Mouse (Mus musculus) kidney, postnatal 0 days (tissue): ENCODE data around the gene Tgm2. TPM values are rescaled to one million over a fixed set of nuclear protein-coding genes. Genes with fewer than 3 reads are reported as not detected.

Experiments
- ATAC-seq: fragments of 200-750 bp; cut with Nextera tagmentation; replicated peaks from 2 replicates; pipeline ENCODE4 v1.8.0; 2017; ENCODE audit warnings: low read depth, moderate number of reproducible peaks, moderate TSS enrichment, moderate library complexity; ENCODE audit not compliant: low FRiP score
- DNase-seq: peaks from one replicate; pipeline ENCODE4 v3.0.0-alpha.2; 2016; ENCODE audit warnings: low spot score
- H3K27ac ChIP-seq: fragments of 300-500 bp; sonication (generic); 2 replicates; pipeline ENCODE4 v1.5.1; 2014; ENCODE audit warnings: mild to moderate bottlenecking
- H3K27me3 ChIP-seq: fragments of 300-500 bp; sonication (generic); 2 replicates; pipeline ENCODE4 v1.6.1; 2014; ENCODE audit warnings: low read length, mixed read lengths; ENCODE audit not compliant: insufficient read depth
- H3K36me3 ChIP-seq: fragments of 300-500 bp; sonication (generic); 2 replicates; pipeline ENCODE4 v1.6.1; 2014; ENCODE audit warnings: low read length, mixed read lengths; ENCODE audit not compliant: insufficient read depth
- H3K4me1 ChIP-seq: fragments of 300-500 bp; sonication (generic); replicated peaks from 2 replicates; pipeline ENCODE4 v1.6.1; 2014; ENCODE audit warnings: antibody characterized with exemption, low read length, mixed read lengths; ENCODE audit not compliant: insufficient read depth
- H3K4me2 ChIP-seq: fragments of 300-500 bp; sonication (generic); 2 replicates; pipeline ENCODE4 v1.6.1; 2014; ENCODE audit warnings: mild to moderate bottlenecking, low read length, moderate library complexity, mixed read lengths
- H3K4me3 ChIP-seq: fragments of 300-500 bp; sonication (generic); replicated peaks from 2 replicates; pipeline ENCODE4 v1.5.1; 2014; ENCODE audit warnings: low read depth, low read length
- H3K9ac ChIP-seq: fragments of 300-500 bp; sonication (generic); 2 replicates; pipeline ENCODE4 v1.6.1; 2014; ENCODE audit warnings: low read depth, low read length
- H3K9me3 ChIP-seq: fragments of 300-500 bp; sonication (generic); replicated peaks from 2 replicates; pipeline ENCODE4 v1.6.1; 2016; ENCODE audit warnings: low read length, inconsistent platforms, mixed read lengths
- CTCF ChIP-seq: IDR thresholded peaks from 2 replicates; pipeline ENCODE4 v1.5.1; 2016; ENCODE audit warnings: antibody characterized with exemption, low read depth, mild to moderate bottlenecking, moderate library complexity
- WGBS: fragments of 180-500 bp; shearing (Covaris S2); extraction: QIAGEN DNeasy Blood & Tissue Kit; methylation state at CpG from one replicate; pipeline ENCODE4 v1.1.7; 2014; 5-methylcytosine and 5-hydroxymethylcytosine counted together
- polyA plus RNA-seq: library from polyadenylated mRNA; unstranded; fragments of >200 nt; fragmentation: Nextera tagmentation; extraction: Ambion mirVana; gene quantifications from 2 replicates; pipeline ENCODE4 v1.2.1, GENCODE M21; 2015

The Tgm2 gene
- polyA plus RNA-seq, 1 experiment from 2014 or later = 26.9 TPM

DNA sequence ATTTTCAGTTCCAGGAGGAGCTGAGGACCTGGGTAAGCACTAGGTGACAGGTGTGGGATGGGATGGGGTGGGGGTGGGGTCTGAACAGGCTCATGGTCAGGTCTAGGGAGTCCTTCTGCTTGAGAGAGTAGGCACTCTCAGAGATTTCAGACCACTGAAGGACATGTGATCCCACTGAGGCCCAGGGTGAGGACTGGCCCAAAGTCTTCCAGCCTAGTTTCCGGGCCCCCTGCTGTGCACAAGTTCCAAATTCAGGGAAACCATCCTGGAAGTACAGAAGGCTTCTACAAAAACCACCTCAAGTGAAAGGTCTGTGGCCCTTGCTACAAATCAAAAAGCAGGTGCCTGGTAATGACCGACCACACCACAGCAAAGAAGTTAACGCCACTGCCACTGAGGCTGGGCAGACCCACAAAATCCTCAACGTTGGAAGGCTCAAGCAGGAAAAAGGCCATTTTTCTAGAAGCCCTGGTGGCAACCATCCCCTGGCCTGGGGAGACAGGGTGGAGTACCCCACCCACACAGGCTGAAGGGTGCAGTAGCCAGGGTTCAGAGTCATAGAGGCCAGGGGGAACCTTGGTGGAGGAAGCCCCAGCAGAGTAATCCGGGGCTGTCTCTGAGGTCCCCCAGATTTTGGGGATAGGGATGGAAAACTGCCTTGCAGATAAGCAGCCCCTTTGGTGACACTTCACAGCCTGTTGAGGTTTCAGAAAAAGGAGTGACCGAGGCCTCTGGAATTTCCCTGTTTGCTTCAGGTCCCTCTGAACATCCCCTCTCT is 1.3 kb downstream of the Tgm2 start:
- no peak overlapping the region for H3K27ac ChIP-seq
- no peak for TF ChIP-seq CTCF
- peak overlapping the region; percentile 74 for H3K4me2 ChIP-seq
- no peaks in the 10 kb centered on the region for H3K9me3 ChIP-seq
- H3K36me3 ChIP-seq = 0 out of 2 replicates have a peak, but pooled peaks cover 4% of the 10 kb centered on the region
- ATAC-seq (no peak), DNase-seq (no peak)
- no peaks in the 10 kb centered on the region for H3K27me3 ChIP-seq
- H3K4me3 ChIP-seq = no peak overlapping the region
- H3K4me1 ChIP-seq = peaks cover 26% of the 10 kb centered on the region
- H3K9ac ChIP-seq = 0 out of 2 replicates have a peak overlapping the region, but pooled peaks have one; percentile 18
- 69% methylated on average over 6 of the region's 6 CpGs for WGBS

DNA sequence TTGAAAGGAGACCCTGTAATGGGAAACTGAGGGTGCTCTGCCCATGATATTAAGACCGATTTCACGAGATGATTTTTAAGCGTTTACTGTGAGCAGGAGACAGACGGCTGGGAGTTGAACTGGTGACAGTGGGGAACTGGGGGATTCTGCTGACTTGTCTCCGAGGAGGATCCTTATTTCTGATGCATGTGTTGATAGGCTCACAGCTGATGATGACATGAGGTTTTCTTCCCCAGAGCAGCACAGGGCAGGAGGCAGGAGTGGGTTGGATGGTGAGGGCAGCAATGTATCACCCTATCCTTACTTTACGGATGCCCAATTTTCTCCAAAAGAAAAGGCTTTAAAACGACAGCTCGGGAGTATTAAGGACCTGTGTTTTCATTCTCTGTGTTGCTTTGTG is 2.0 kb downstream of the Tgm2 start:
- Histone ChIP-seq H3K4me2 (peak overlapping the region; percentile 15; the same call in 1 of the 2 replicates), H3K36me3 (0 out of 2 replicates have a peak, but pooled peaks cover 4% of the 10 kb centered on the region), H3K9ac (no peak overlapping the region), H3K4me3 (no peak overlapping the region), H3K27ac (no peak overlapping the region; the same call in 1 of the 2 replicates), H3K27me3 (no peaks in the 10 kb centered on the region), H3K9me3 (no peaks in the 10 kb centered on the region), H3K4me1 (peaks cover 26% of the 10 kb centered on the region)
- ATAC-seq (no peak), DNase-seq (no peak)
- WGBS = 59% methylated on average over 8 of the region's 8 CpGs
- TF ChIP-seq CTCF = no peak

- Histone ChIP-seq H3K9me3 (no peaks in the 10 kb centered on the region), H3K27me3 (no peaks in the 10 kb centered on the region), H3K36me3 (0 out of 2 replicates have a peak, but pooled peaks cover 4% of the 10 kb centered on the region), H3K4me3 (no peak overlapping the region), H3K4me2 (peak overlapping the region; percentile 15; the same call in 1 of the 2 replicates), H3K9ac (no peak overlapping the region), H3K27ac (no peak overlapping the region; the same call in 1 of the 2 replicates), H3K4me1 (peaks cover 26% of the 10 kb centered on the region)
- DNase-seq (no peak), ATAC-seq (no peak)
- 55% methylated on average over 3 of the region's 3 CpGs for WGBS
- TF ChIP-seq CTCF = no peak
These were observed 2.4 kb downstream of the Tgm2 start for GRCm38 (mm10) chr2:158143816-158144215.

- Histone ChIP-seq H3K4me3 (no peak overlapping the region), H3K36me3 (0 out of 2 replicates have a peak, but pooled peaks cover 4% of the 10 kb centered on the region), H3K27me3 (no peaks in the 10 kb centered on the region), H3K27ac (no peak overlapping the region), H3K9ac (0 out of 2 replicates have a peak overlapping the region, but pooled peaks have one; percentile 18), H3K4me1 (peaks cover 26% of the 10 kb centered on the region), H3K9me3 (no peaks in the 10 kb centered on the region), H3K4me2 (0 out of 2 replicates have a peak overlapping the region, but pooled peaks have one; percentile 15)
- WGBS = 70% methylated on average over 18 of the region's 18 CpGs
- no peak for ATAC-seq
- no peak for DNase-seq
- TF ChIP-seq CTCF = no peak
These were observed 3.3 kb downstream of the Tgm2 start for GRCm38 (mm10) chr2:158142981-158143380.

GRCm38 (mm10) chr2:158141690-158142440 is 4.4 kb downstream of the Tgm2 start:
- Histone ChIP-seq H3K36me3 (0 out of 2 replicates have a peak, but pooled peaks cover 4% of the 10 kb centered on the region), H3K27me3 (no peaks in the 10 kb centered on the region), H3K9ac (no peak overlapping the region), H3K4me3 (no peak overlapping the region), H3K4me2 (no peak overlapping the region), H3K4me1 (peaks cover 26% of the 10 kb centered on the region), H3K27ac (no peak overlapping the region), H3K9me3 (no peaks in the 10 kb centered on the region)
- TF ChIP-seq CTCF = no peak
- DNase-seq (peak; percentile 27), ATAC-seq (no peak)
- 74% methylated on average over 7 of the region's 7 CpGs for WGBS

GRCm38 (mm10) chr2:158141271-158141670 is 5.0 kb downstream of the Tgm2 start:
- H3K9me3 ChIP-seq = no peaks in the 10 kb centered on the region
- no peak overlapping the region for H3K4me2 ChIP-seq
- H3K4me1 ChIP-seq = peaks cover 26% of the 10 kb centered on the region
- no peak for TF ChIP-seq CTCF
- H3K27ac ChIP-seq = no peak overlapping the region
- H3K27me3 ChIP-seq = no peaks in the 10 kb centered on the region
- WGBS = 65% methylated on average over 7 of the region's 7 CpGs
- no peak overlapping the region for H3K4me3 ChIP-seq
- no peak overlapping the region for H3K9ac ChIP-seq
- no peak for ATAC-seq
- DNase-seq = no peak
- 0 out of 2 replicates have a peak, but pooled peaks cover 4% of the 10 kb centered on the region for H3K36me3 ChIP-seq
